Mouse (Mus musculus): ENCODE measurements around the gene Grrp1.
"Not testable (repeated sequence)": the region's sequence is repeated elsewhere in the genome, so short reads cannot be mapped to it uniquely, and the experiment has no call there.

The Grrp1 gene

DNA sequence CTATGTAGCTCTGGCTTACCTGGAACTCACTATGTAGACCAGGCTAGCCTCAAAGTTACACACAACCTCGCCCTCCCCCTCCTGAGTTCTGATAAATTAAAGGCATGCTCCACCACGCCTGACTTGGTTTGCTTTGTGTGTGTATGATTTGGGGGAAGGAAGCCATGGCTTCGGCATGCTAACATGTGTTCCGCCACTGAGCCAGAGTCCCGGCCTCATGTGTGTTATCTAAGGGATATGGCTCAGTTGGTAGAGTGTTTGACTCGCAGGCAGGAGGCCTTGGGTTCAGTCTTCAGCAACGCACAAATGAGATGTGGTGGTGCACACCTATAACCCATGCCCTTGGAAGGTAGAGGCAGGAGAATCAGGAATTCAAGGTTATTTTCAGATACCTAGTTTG, 18.1 kb upstream of the Grrp1 start:
- no peak for DNase-seq (ENCODE audit: low read depth, low spot score)

DNA sequence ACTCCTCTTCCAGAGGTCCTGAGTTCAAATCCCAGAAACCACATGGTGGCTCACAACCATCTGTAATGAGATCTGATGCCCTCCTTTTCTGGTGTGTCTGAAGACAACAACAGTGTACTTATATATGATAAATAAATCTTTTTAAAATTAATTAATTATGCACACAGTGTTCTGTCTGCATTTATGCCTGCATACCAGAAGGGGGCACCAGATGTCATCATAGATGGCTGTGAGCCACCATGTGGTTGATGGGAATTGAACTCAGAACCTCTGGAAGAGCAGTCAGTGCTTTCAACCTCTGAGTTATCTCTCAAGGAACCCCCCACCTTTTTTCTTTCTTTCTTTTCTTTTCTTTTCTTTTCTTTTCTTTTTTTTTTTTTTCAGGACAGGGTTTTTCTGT, 15.7 kb upstream of the Grrp1 start:
- DNase-seq (ENCODE audit: low read depth, low spot score), result not testable (repeated sequence)

DNA sequence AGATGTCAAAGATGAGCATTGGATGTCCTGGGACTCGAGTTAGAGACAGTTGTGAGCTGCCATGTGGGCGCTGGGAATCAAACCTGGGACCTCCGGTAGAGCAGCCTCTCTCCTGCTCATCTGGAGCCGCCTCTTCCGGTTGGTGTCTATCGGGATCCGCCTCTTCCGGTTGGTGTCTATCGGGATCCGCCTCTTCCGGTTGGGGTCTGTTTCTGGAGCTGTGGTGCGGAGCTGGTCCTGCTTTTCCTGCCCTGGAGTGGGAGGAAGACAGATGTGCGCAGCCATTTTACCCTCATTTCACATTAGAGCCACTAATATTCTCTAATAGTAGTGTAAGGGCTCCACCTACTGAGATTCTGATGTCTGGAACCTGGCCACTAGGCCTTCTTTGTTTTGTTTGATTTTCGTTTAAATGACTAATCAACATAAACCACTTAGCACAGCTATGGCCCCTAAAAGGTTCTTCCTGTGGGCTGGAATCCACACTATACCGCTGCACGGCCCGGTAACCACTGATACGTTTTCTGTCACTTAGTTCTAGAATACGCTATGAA, 14.3 kb upstream of the Grrp1 start:
- no peak for DNase-seq (ENCODE audit: low read depth, low spot score)

DNA sequence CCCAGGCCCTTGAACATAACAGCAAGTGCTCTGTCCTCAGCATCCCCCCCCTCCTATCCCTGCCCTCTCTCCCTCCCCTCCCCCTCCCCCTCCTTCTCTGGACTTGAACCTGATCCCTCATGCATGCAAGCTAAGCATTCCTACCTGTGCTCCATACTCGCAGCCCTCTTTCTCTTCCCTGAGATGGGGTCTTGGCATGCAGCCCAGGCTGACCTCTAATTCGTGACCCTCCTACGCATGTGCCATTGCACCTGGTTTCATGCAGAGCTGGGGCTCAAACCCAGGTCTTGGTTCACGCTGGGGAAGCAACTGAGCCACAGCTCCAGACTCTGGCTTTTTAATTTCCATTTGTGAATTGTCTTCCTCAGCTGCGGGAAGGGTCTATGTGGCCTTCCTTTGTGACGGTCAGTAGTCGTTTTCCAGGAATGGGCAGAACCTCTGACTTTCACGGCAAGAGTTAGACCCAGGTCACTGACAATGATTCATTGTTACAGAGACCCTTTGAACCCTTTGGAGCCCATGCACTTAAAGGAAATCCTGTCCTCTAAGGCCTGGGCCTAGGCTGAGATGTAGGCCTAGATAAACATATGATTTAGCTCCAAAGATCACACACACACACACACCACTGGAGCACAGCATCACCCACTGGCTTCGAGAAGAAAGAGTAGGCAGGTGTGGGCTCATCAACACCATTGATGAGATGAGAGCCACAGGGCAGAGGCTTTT, 12.1 kb upstream of the Grrp1 start:
- DNase-seq (ENCODE audit: low read depth, low spot score), result no peak

DNA sequence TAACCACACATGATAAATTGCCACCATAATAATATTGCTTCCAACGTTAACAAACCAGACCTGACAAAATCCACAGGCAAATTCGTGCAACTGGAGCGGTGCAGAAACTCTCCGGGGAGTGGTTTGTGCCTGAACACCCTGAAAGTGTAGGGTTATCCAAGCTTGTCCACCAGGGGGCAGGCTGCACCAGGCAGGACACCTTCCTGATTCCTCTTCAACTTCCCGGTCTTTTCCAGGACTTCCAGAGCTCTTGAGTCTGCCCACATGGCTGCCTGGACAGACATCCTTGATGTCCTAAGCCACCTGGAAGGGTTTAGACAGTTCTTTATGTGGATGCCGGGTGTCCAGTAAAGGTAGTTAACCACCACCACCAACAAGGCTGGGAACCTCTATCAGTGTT, 9.3 kb upstream of the Grrp1 start:
- no peak for DNase-seq (ENCODE audit: low read depth, low spot score)

DNA sequence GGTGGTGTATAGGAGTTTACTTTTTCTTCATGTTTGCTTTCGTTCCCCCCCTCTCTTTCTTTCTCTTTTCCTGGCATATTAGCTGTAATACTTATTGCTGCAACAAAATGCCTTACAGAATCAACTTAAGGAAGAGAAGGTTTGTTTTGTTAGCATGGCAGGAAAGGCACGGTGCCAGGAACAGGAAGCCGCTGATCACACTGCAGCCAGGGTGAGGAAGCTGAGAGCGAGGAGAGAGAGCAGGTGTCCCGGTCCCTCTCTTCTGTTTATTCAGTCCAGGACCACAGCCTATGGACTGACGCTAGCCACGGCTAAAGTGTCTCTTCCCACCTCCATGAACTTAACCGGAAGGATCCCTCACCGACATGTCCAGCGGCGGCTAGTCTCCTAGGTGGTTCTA, 4.4 kb upstream of the Grrp1 start:
- no peak for DNase-seq (ENCODE audit: low read depth, low spot score)

DNA sequence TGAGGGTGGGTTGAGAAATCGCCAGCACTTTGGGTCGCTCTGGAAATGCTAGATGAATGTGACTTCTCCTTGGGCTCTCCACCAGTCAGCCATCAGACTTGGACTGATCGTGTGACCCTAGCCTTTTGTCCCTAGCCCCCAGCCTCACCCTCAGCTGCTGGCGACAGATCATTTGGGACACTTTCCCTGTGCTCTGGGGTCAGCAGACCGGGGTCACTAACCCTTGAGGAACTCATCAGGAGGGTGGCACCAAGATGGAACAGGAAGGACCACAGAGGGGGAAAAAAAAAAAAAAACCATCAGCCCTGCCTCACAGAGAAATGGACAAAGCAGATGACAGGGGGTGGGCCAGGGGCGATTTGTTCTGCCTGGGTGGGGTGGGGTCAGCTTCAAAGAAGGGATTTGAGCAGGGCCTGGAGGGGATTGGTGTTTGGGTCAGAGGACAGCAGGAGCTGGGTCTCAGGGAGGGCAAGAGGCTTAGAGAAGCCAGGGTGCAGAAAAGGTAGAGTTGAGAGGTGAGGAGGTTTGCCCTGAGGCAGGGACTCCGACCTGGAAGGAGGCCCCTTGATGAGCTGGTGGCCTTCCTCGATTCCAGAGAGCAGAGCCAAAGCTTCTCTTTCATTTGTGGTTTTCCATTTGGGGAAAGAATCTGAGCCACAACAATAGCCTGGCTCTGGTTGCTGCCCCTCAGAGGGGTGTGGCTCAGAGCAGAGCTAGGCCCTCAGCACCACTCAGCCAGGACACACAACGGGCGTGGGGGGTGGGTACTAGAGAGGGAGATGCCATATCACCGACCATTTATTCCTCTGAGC, 3.5 kb upstream of the Grrp1 start:
- no peak for DNase-seq (ENCODE audit: low read depth, low spot score)

DNA sequence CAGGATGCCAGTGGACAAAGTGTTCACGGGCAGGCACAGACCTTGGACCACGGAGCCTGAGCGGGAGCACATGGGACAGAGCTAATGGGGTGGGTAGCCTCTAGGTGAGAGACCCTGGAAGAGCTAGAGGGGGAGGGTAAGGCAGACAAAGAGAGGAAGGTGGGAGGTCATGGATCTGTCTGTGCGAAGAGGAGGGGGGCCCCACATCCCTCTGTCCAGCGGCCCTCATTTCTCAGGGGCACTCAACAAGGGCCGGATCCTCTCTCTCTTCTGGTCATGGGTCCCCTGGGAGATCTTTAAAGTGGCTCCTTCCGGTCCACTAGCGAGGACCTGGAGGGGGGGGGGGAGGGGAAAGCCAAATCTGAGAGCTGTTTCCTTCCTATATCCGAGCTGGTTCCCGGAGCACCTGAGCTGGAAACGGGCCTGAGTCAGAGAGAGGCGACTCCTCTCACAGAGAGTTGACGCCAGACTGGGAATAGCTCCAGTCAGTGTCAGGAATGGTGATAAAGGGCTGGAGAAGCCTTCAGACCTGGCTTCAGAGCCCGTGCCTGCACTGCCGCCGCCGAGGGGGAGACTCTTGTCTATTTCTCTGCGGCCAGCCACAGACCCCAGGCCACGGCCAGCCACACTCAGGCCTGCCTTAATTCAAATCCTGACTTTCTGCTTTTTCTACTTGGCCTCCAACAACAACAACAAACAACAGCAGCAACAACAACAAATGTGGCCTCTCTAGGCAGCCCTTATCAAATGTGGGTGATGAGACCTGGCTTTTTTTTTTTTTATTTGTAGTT, 2.7 kb upstream of the Grrp1 start:
- no peak for DNase-seq (ENCODE audit: low read depth, low spot score)

DNA sequence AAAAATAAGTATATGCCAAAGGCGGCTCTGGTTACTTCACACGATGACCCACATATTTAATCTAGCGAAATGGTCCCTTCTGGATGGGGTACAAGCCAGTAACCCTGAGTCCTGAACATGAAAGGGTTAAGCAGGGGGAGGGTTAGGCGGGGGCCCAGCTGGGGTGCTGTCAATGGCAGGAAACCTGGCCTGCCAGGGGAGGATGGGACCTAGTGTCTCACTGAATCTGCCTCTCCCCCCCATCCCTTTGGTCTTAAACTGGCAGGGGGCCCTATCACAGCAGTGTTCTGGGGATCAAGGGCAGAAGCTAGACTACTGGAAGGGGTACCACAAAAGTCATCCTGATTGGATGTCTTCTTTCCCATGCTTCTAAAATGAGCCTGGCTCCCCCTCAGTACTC, 1.9 kb upstream of the Grrp1 start:
- DNase-seq (ENCODE audit: low read depth, low spot score), result no peak

DNA sequence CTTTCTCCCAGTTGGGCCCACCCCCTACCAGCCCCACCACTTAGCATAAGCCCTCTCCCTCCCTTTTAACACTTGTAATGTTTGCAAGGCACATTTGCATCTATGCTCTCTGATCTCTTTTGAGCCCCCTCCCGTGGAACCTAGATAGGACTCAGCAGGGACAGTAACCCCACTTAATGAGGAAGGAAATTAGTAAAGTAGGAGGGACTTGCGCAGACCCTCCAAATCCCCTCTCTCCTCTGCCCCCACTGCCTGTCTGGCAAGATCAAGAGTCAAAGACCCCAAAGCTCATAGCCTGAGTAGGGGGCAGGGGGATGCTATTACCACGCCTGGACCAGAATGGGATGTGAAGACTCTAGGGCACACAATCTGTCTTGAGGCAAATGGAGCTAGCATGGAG, 929 bp upstream of the Grrp1 start:
- no peak for DNase-seq (ENCODE audit: low read depth, low spot score)

DNA sequence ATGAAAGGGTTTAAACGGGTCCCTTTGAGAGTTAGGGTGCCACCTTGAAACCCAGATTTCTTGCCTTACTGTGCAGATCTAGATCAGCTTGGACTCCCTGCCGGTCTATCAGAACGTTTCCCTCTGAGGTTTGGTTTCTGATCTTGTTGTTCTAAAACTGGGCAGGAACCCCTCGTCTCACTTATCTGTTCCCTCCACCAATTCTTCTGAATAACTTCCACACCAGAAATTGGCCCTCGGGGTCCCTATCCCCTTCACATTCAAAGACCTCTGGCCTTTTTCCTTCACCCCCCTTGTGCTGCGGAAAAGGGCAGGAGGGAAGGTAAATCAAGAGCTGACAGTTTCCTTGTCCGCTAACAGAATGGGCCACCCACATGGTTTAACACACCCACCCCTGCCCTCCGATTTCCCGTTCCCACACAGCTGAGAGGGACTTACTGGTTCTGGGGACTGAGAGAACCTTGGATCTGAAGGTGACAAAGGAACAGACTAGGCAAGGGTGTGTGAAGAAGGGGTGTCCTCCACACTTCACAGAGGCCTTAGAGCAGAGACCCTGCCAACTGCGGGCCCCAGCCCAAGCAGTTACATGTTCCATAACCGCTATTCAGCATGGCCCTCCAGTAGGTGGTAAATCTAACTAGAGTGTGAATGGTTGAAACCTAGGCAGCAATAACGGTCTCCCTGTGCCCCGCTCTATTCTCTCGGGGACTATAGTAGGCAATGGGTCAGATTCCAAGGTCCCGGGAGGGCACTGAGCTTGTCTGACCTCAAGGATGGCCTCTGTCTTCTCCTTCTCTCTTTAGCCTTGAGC, 790 bp downstream of the Grrp1 start:
- no peak for DNase-seq (ENCODE audit: low read depth, low spot score)

DNA sequence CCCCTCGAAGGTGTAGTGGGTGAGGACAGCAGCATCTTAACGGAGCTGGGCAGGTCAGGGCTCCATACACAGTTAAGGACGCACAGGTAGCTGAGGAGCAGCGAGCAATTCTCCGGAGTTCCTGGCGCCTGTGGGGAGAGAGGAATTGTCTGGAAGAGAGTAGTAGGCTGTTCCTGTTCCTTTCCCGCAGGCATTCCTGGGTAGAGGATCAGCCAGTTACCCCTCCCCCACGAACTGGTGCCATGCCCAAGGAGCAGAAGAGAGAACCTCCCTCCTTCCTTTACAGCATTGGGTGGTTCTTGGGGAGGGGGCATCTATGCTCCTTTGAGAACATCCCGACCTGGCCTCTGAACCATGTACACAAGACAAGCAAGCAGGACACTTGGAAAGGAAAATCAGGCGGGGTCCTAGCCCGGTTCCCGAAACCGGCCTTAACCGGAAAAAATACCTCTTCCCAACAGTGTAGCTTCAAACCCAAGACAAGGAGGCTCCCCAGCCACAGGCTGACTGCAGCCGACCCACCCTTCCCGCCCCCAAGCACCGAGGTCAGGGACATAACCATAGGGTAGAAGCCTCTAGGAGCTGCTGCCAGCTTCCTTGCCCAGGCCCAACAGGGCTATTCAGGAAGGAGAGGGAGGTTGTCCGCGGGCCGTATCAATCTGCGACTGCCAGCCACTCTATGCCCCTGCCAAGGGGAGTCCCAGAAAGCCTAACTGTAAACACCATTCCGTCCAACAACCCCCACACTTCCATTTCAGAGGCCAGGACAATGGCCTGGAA, 1.6 kb downstream of the Grrp1 start:
- DNase-seq (ENCODE audit: low read depth, low spot score), result no peak

DNA sequence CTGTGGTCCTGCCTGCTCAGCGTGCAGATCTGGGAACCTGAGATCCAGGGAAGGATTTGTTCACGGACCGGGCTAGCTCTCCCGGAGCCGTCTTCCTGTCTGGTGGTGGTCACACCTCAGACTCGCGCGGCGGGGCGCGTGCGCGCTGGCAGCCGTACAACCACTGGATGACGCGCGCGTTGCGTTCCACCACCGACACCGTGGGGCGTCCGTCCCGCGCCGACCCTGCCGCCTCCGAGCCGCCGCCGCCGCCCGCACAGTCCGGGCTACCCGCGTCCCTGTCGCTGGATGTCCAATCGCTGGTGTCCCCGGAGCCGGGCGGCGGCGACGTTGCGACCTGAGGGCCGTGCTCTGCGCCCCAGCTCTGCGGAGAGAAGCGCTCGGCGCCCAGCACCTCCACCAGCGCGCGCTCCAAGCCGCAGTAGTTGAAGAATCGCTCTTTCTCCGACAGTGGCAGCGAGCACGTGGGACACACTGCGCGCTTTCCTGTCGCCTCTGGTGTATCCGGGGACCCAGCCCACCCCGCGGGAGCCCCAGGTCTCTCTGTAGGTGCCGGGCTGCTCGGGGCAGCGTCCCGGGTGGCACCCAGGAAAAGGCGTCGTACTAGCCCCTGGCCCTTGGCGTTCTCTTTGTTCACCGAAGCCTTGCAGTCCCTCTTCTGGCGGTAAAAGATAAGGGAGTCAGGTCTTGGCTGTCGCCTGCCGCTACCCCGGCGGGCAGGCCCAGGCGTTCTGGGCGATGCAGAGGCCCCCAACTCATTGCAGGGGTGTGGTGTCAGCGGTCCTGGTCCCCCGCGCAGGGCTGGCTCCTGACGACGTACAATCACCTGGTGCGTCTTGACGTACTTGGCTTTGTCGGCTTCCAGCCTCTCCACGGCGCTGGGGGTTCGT, 2.4 kb downstream of the Grrp1 start:
- DNase-seq (ENCODE audit: low read depth, low spot score), result no peak

DNA sequence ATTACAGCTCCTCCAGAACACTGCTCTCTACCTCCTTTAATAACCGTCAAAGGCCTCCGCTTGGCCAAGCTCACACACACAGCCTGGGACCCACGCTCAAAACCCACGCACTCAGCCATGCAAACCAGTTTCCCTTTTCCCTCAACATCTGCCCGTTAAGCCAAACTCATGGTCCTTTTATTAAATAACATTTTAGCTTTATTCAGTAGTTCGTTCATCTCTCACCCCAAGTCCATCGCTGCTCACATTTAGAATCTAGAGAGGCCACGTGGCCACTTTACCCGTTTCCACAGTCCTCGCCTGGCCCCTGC, 3.0 kb downstream of the Grrp1 start:
- no peak for DNase-seq (ENCODE audit: low read depth, low spot score)

DNA sequence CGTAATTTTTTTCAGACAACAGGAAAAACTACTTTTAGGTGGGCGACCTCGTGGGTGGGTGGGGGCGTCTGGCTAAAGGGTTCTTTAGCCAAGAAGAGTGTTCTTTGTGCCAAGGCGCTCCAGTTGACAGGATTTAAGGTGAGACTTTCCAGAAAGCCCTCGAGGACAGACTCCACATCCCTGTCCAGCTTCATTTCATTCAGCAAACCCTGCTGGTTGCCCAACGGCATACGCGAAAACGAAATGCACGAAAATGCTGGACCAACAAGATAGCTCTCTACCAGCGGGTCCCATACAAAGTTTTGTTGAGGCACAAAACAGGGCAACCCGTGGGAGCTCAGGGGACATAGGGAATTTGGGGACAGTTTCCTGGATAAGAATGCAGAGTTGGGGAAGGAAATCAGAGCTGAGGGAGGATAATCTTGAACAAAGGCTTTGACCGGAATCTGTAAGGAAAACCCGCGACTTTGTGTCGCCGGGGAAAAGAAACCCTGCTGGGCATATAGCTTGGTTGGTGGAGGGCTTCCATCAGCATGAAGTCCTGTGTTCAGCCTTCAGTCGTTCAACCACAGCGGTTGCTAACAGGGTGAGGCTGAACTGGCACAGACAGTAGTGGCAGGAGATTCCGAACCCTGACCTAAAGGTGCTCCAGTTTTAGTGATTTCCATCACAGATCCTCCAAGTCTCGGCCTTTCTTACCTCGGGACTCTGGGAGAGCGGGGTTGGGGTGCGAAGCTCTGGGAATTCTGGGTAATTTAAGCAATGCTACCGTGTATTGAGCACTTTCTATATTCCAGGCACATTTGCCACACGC, 3.6 kb downstream of the Grrp1 start:
- no peak for DNase-seq (ENCODE audit: low read depth, low spot score)

DNA sequence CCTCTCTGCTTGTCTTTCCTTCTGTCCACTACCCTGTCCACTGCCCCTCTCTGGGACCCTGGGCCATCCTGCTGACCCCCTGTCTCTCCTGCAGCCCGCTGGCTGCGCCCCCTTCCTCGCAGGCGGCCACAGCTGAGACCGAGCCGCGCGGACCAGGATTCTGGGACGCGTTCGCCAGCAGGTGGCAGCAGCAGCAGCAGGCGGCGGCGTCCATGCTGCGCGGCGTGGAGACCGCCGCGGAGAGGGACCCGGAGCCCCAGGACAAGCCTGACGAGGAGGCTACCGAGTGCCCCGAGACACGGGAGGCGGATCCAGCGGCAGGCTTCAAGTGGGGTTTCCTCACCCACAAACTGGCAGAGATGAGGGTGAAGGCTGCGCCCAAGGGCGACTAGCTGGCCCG, 4.3 kb downstream of the Grrp1 start:
- no peak for DNase-seq (ENCODE audit: low read depth, low spot score)

DNA sequence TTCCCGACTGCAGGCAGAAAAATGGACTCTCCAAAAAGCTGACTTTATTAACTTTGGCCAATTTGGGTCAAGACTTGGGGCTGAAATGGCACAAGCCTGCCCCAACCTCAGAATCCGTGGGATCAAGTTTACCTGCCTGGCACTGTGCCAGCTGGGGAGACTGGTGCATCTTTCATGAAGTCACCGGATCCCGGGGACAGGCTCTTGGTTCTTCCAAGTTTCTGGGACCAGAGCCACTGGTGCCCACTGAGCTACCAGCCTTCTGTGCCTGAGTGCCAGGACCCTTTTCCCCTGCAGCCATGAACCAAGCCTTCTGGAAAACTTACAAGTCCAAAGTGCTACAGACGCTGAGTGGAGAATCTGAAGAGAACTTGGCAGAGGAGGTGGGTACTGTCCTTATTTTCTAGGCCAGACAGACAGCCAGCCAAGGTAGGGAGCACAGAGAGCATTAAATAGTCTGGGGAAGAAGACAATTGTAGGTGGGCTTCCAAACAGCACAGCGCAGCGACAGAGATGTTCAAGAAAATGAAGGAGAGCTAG, 7.1 kb downstream of the Grrp1 start, which contains the start of gene Gm30191:
Gene Gm30191 (plus strand): TSS at position 217 of the 540 bp plus-strand sequence.
- DNase-seq (ENCODE audit: low read depth, low spot score), result no peak

DNA sequence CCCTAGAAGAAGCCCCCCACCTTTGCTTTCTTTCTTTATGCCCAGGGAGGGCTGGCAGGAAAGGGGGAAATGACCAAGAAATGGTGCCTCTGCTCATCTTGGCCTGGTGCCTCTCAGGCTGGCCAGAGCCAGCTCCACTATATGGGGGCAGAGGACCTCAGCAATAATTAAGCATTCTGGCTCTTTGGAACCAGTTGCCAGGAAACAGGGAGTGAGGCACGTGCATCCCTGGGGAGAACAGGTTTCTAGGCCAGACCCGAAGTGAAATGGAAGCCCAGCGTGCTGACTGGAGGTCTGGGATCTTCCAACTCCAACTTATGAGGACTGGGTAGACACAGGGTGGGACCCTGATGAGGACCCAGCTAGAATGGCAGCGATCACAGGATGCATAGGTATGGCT, 7.7 kb downstream of the Grrp1 start:
- DNase-seq (ENCODE audit: low read depth, low spot score), result no peak

Measured in skeletal muscle tissue, adult 2 months (tissue).